Mouse (Mus musculus) erythroblast, embryonic 14.5 days (primary cell): Measurements from ENCODE around the gene Ppp1r37.

Experiments used
- GATA1 ChIP-seq: IDR thresholded peaks from 2 replicates; pipeline ENCODE4 v1.6.1; 2012; ENCODE audit warnings: low read length, inconsistent platforms, mixed read lengths
- TAL1 ChIP-seq: IDR thresholded peaks from 3 replicates; pipeline ENCODE4 v1.6.1; 2012; ENCODE audit warnings: low read length, inconsistent platforms, mixed read lengths

- TF ChIP-seq GATA1, result no peak
- TF ChIP-seq TAL1, result no peak
These were observed 53.1 kb downstream of the Ppp1r37 start for GRCm38 (mm10) chr7:19509786-19510185.
